Mouse (Mus musculus) yolk sac, embryonic 10.5 days (tissue): ENCODE results near the gene Olfr1224-ps1.
"Not testable (repeated sequence)": the region's sequence is repeated elsewhere in the genome, so short reads cannot be mapped to it uniquely, and the experiment has no call there.

Experiments used
- DNase-seq: peaks from one replicate; pipeline ENCODE4 v3.0.0-alpha.2; 2017; ENCODE audit warnings: low spot score

The Olfr1224-ps1 gene

GRCm38 (mm10) chr2:89163991-89164390 is at the start of gene Olfr1224-ps1:
Gene Olfr1224-ps1, minus strand, starts transcription at chr2:89164091.
- not testable (repeated sequence) for DNase-seq

- no peak for DNase-seq
These were observed 36.1 kb upstream of the Olfr1224-ps1 start, which contains the start of gene Olfr1226 for GRCm38 (mm10) chr2:89199948-89200347. Gene Olfr1226, minus strand, starts transcription at chr2:89200048.

- no peak for DNase-seq
These were observed 32.6 kb upstream of the Olfr1224-ps1 start for GRCm38 (mm10) chr2:89196325-89196982.

- no peak for DNase-seq
These were observed 10.7 kb upstream of the Olfr1224-ps1 start, which contains the start of gene Olfr1225 for GRCm38 (mm10) chr2:89174569-89174968. Gene Olfr1225, minus strand, starts transcription at chr2:89174669.

GRCm38 (mm10) chr2:89164711-89165110 is 820 bp upstream of the Olfr1224-ps1 start:
- DNase-seq = not testable (repeated sequence)

- no peak for DNase-seq
These were observed 12.4 kb downstream of the Olfr1224-ps1 start, which contains the start of gene Olfr1223 for GRCm38 (mm10) chr2:89151460-89151859. Gene Olfr1223, minus strand, starts transcription at chr2:89151560.

- DNase-seq = no peak
These were observed 30.9 kb downstream of the Olfr1224-ps1 start, which contains the start of gene Olfr1222 for GRCm38 (mm10) chr2:89132954-89133353. Gene Olfr1222, minus strand, starts transcription at chr2:89133054.

- DNase-seq = no peak
These were observed 46.7 kb downstream of the Olfr1224-ps1 start, which contains the start of gene Olfr1221 for GRCm38 (mm10) chr2:89117183-89117582. Gene Olfr1221, minus strand, starts transcription at chr2:89117283.

- no peak for DNase-seq
These were observed 57.2 kb downstream of the Olfr1224-ps1 start, which contains the start of gene Olfr1220 for GRCm38 (mm10) chr2:89106735-89107134. Gene Olfr1220, minus strand, starts transcription at chr2:89106835.

GRCm38 (mm10) chr2:89105651-89106050 is 58.2 kb downstream of the Olfr1224-ps1 start:
- no peak for DNase-seq
